Mouse (Mus musculus) forebrain, embryonic 16.5 days (tissue): ENCODE results near the gene Sp6. TPM values are rescaled to one million over a fixed set of nuclear protein-coding genes. Genes with fewer than 3 reads are reported as not detected.

Source experiments
- ATAC-seq: fragments of 200-750 bp; cut with Nextera tagmentation; 2 replicates; pipeline ENCODE4 v1.8.0; 2017; ENCODE audit warnings: mild to moderate bottlenecking, moderate library complexity
- H3K27ac ChIP-seq: fragments of 300-500 bp; sonication (generic); 2 replicates; pipeline ENCODE4 v1.5.1; 2014; ENCODE audit warnings: low read length, control low read depth
- H3K27me3 ChIP-seq: fragments of 300-500 bp; sonication (generic); replicated peaks from 2 replicates; pipeline ENCODE4 v1.6.1; 2014; ENCODE audit warnings: low read length; ENCODE audit not compliant: control insufficient read depth, insufficient read depth
- H3K36me3 ChIP-seq: fragments of 300-500 bp; sonication (generic); 2 replicates; pipeline ENCODE4 v1.6.1; 2014; ENCODE audit not compliant: control insufficient read depth, insufficient read depth
- H3K4me1 ChIP-seq: fragments of 300-500 bp; sonication (generic); replicated peaks from 2 replicates; pipeline ENCODE4 v1.6.1; 2014; ENCODE audit warnings: low read length; ENCODE audit not compliant: control insufficient read depth, insufficient read depth
- H3K4me2 ChIP-seq: fragments of 300-500 bp; sonication (generic); 2 replicates; pipeline ENCODE4 v1.6.1; 2014; ENCODE audit warnings: mild to moderate bottlenecking, low read length, control low read depth
- H3K4me3 ChIP-seq: fragments of 300-500 bp; sonication (generic); replicated peaks from 2 replicates; pipeline ENCODE4 v1.5.1; 2014; ENCODE audit warnings: mild to moderate bottlenecking, low read length, control low read depth
- H3K9ac ChIP-seq: fragments of 300-500 bp; sonication (generic); replicated peaks from 2 replicates; pipeline ENCODE4 v1.6.1; 2014; ENCODE audit warnings: low read depth, low read length, control low read depth
- H3K9me3 ChIP-seq: fragments of 300-500 bp; sonication (generic); 2 replicates; pipeline ENCODE4 v1.6.1; 2016; ENCODE audit warnings: low read length; ENCODE audit not compliant: control insufficient read depth
- WGBS: fragments of 180-500 bp; shearing (Covaris S2); extraction: QIAGEN DNeasy Blood & Tissue Kit; methylation state at CpG from one replicate; pipeline ENCODE4 v1.1.7; 2014; 5-methylcytosine and 5-hydroxymethylcytosine counted together
- polyA plus RNA-seq: library from polyadenylated mRNA; unstranded; fragments of >200 nt; fragmentation: Nextera tagmentation; extraction: Ambion mirVana; gene quantifications from 2 replicates; pipeline ENCODE4 v1.2.1, GENCODE M21; 2015

Sp6 gene
- polyA plus RNA-seq, 1 experiment from 2014 or later, result 0.29 TPM

GRCm38 (mm10) chr11:97045861-97046260, 32.7 kb downstream of the Sp6 start:
- Histone ChIP-seq H3K9ac (no peak overlapping the region), H3K27ac (no peak overlapping the region), H3K4me1 (peaks cover 14% of the 10 kb centered on the region), H3K4me2 (no peak overlapping the region), H3K36me3 (0 out of 2 replicates have a peak, but pooled peaks cover 2% of the 10 kb centered on the region), H3K27me3 (no peaks in the 10 kb centered on the region), H3K9me3 (no peaks in the 10 kb centered on the region), H3K4me3 (no peak overlapping the region)
- ATAC-seq, result no peak
- 81% methylated on average over 7 of the region's 7 CpGs for WGBS

GRCm38 (mm10) chr11:97048090-97048650, 35.0 kb downstream of the Sp6 start:
- H3K9me3 ChIP-seq, result no peaks in the 10 kb centered on the region
- no peak overlapping the region for H3K4me2 ChIP-seq
- no peaks in the 10 kb centered on the region for H3K27me3 ChIP-seq
- 0 out of 2 replicates have a peak, but pooled peaks cover 2% of the 10 kb centered on the region for H3K36me3 ChIP-seq
- H3K4me1 ChIP-seq, result peaks cover 20% of the 10 kb centered on the region
- no peak overlapping the region for H3K4me3 ChIP-seq
- WGBS, result 83% methylated on average over 8 of the region's 8 CpGs
- H3K27ac ChIP-seq, result no peak overlapping the region
- ATAC-seq, result no peak
- no peak overlapping the region for H3K9ac ChIP-seq

DNA sequence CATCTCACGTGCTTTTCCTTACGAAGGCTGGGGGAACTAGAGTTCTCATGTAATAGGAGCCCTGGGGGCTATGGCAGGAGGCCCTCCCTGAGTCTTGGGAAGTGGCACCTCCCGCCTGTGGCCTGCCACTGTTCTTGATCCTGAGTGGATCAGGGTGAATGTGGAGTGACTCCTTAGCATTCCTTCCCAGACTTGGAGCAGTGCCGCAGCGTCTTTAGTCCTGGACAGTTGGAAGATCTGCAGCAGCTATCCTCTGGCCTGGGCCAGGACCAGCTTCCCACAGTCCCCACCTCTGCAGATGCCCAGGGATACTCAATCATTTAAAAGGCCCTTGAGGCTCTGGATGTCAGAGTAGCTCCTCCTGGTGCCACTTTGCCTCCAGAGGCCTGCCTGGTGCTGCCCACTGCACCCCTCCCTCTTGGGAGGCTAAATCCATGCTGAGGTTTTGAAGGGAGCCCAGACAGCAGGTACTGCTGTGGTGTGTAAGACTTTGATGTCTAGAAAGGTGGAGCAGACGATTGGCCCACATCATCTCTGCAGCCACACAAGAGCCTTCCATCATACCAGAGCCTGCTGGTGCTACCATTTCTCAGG, 36.4 kb downstream of the Sp6 start:
- no peaks in the 10 kb centered on the region for H3K27me3 ChIP-seq
- H3K27ac ChIP-seq, result no peak overlapping the region
- H3K9ac ChIP-seq, result no peak overlapping the region
- 0 out of 2 replicates have a peak, but pooled peaks cover 2% of the 10 kb centered on the region for H3K36me3 ChIP-seq
- no peak for ATAC-seq
- H3K4me3 ChIP-seq, result no peak overlapping the region
- H3K4me1 ChIP-seq, result peaks cover 20% of the 10 kb centered on the region
- WGBS, result 73% methylated on average over 6 of the region's 6 CpGs
- no peak overlapping the region for H3K4me2 ChIP-seq
- H3K9me3 ChIP-seq, result no peaks in the 10 kb centered on the region

DNA sequence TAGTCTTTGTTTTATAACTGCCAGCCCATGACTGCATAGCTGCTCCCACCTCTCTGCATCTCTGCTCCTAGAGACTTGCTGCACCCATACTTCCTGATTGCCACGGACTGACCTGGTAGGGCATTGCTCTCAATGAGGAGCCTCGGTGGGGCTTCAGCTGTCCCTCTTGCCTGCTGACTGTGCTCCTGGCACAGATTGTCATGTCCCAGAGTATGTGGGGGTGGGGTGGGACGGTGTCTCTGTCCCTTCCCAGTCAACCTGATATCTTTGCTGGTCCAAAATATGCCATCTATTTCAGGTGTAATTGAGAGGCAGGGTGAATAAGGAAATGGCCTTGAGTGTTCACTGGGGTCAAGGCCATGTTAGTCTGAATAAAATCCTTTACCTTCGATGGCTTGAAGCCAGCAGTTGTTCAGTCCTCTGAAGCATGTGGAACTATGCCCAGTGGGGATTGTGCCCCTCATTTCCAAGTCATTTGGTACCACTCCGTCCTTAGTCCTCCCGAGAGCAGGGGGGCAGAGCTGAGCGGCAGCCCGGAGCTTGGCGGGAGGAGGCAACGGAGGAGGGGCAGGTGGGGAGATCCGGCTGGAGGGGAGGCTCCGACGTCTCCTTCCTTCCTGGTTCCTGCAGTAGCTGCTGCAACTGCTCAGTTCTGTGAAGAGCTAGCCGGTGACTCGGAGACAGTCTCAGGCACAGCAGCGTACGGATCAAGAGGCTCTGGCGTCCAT, 37.2 kb downstream of the Sp6 start, which contains the start of gene Osbpl7:
Osbpl7 (plus strand) TSS at position 413 of the 728 bp plus-strand sequence.
- H3K4me2 ChIP-seq, result peak within 1 kb of the TSS; percentile 77
- peak; percentile 93 for ATAC-seq
- no peaks in the 10 kb centered on the region for H3K27me3 ChIP-seq
- H3K27ac ChIP-seq, result no peak within 1 kb of the TSS; the same call in 1 of the 2 replicates
- peaks cover 20% of the 10 kb centered on the region for H3K4me1 ChIP-seq
- 3% methylated on average over 18 of the region's 18 CpGs for WGBS
- peaks cover 4% of the 10 kb centered on the region; the same call in 1 of the 2 replicates for H3K36me3 ChIP-seq
- no peaks in the 10 kb centered on the region for H3K9me3 ChIP-seq
- H3K9ac ChIP-seq, result peak within 1 kb of the TSS; percentile 80
- peak within 1 kb of the TSS; percentile 67 for H3K4me3 ChIP-seq

DNA sequence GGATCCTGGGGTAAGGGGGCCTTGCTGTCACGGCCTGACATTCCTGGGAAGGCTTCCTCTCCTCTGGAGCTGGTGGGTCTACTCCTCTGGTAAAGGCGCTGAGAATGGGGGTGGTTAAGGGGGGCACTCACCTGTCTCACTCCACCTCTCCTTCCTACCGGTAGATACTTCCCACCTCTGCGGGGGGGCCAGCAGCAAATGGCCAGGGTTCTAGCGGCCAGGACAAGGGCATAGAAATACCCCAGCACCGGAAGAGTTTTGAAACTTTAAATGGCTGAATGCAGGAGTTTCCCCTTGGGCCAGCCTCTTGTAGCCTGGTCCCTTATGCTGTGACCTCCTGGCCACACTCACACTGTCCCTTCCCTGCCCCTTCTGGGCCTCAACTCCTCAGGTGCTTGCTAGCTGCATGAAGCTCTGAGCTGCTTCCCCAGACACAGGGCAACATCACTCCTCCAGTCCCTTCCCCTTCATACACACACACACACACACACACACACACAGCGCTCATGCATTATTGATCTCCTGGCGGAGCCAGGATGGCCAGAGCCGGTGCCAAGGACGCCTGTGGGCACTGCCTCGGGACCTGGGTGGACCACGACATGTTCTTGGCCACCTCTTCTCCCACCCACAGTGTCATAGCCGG, 37.9 kb downstream of the Sp6 start:
- H3K36me3 ChIP-seq, result peaks cover 11% of the 10 kb centered on the region
- H3K9me3 ChIP-seq, result no peaks in the 10 kb centered on the region
- peaks cover 20% of the 10 kb centered on the region for H3K4me1 ChIP-seq
- ATAC-seq, result peak; percentile 16; the same call in 1 of the 2 replicates
- H3K4me3 ChIP-seq, result peak overlapping the region; percentile 67
- WGBS, result 17% methylated on average over 13 of the region's 13 CpGs
- H3K9ac ChIP-seq, result peak overlapping the region; percentile 80
- H3K27ac ChIP-seq, result no peak overlapping the region; the same call in 1 of the 2 replicates
- peak overlapping the region; percentile 77 for H3K4me2 ChIP-seq
- no peaks in the 10 kb centered on the region for H3K27me3 ChIP-seq

DNA sequence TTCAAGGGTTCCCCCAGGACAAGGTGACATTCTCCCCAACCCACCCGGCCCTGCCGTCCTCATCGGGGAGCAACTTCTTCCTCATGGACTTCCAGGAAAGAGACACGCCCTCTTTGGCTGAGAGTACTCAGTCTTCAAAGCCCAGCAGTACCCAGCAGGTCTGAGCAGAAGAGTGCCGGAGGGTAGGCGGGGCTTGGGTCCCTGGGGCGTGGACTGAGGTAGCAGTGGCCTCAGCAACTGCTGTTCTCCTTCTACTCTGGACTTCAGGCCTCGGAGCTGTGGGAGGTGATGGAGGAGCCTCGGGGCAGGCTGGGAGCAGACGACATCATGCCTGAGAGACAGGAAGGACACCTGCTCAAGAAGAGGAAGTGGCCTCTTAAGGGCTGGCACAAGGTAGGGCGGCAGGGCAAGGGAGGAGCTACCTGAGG, 39.0 kb downstream of the Sp6 start:
- ATAC-seq, result no peak
- 26% methylated on average over 11 of the region's 11 CpGs for WGBS
- Histone ChIP-seq H3K4me2 (no peak overlapping the region), H3K9me3 (no peaks in the 10 kb centered on the region), H3K9ac (no peak overlapping the region), H3K4me1 (peaks cover 20% of the 10 kb centered on the region), H3K27ac (no peak overlapping the region), H3K36me3 (peaks cover 15% of the 10 kb centered on the region), H3K4me3 (no peak overlapping the region), H3K27me3 (no peaks in the 10 kb centered on the region)

GRCm38 (mm10) chr11:97063274-97063920, 50.2 kb downstream of the Sp6 start:
- Histone ChIP-seq H3K27ac (peak overlapping the region; percentile 64), H3K4me1 (peaks cover 8% of the 10 kb centered on the region; the same call in 1 of the 2 replicates), H3K36me3 (peaks cover 5% of the 10 kb centered on the region; the same call in 1 of the 2 replicates), H3K9me3 (no peaks in the 10 kb centered on the region), H3K4me3 (no peak overlapping the region), H3K9ac (0 out of 2 replicates have a peak overlapping the region, but pooled peaks have one; percentile 3), H3K27me3 (no peaks in the 10 kb centered on the region), H3K4me2 (no peak overlapping the region)
- 8% methylated on average over 9 of the region's 9 CpGs for WGBS
- ATAC-seq, result peak; percentile 67

- peaks cover 8% of the 10 kb centered on the region; the same call in 1 of the 2 replicates for H3K4me1 ChIP-seq
- WGBS, result 72% methylated on average over 3 of the region's 3 CpGs
- H3K9ac ChIP-seq, result no peak overlapping the region
- H3K9me3 ChIP-seq, result no peaks in the 10 kb centered on the region
- no peaks in the 10 kb centered on the region for H3K27me3 ChIP-seq
- ATAC-seq, result no peak
- H3K4me3 ChIP-seq, result no peak overlapping the region
- peaks cover 5% of the 10 kb centered on the region; the same call in 1 of the 2 replicates for H3K36me3 ChIP-seq
- H3K27ac ChIP-seq, result peak overlapping the region; percentile 64
- no peak overlapping the region for H3K4me2 ChIP-seq
Observed at GRCm38 (mm10) chr11:97063921-97064295, 50.7 kb downstream of the Sp6 start.
